Mouse (Mus musculus): ENCODE data around the gene Asic3. TPM values are rescaled to one million over a fixed set of nuclear protein-coding genes. Genes with fewer than 3 reads are reported as not detected.

Asic3 gene
- polyA plus RNA-seq (2015; fragmentation: Illumina TruSeq; extraction: RNeasy Lipid Tissue Mini Kit (QIAGEN cat#74804); ENCODE audit: insufficient read depth, low replicate concordance) = not detected

GRCm38 (mm10) chr5:24413042-24413693, at the start of gene Asic3:
TSS of gene Asic3 (plus strand) at chr5:24413392.

GRCm38 (mm10) chr5:24364508-24364907, 48.7 kb upstream of the Asic3 start, which contains the start of gene Nos3:
TSS of gene Nos3 (plus strand) at chr5:24364810.

GRCm38 (mm10) chr5:24391864-24392263, 21.3 kb upstream of the Asic3 start, which contains the start of gene Atg9b:
TSS of gene Atg9b (minus strand) at chr5:24392143.

GRCm38 (mm10) chr5:24393392-24393997, 19.7 kb upstream of the Asic3 start, which contains the start of gene Abcb8:
TSS of gene Abcb8 (plus strand) at chr5:24393663.

GRCm38 (mm10) chr5:24423129-24424003, 10.2 kb downstream of the Asic3 start, which contains the start of the genes Cdk5 and Slc4a2:
TSS of gene Cdk5 (minus strand) at chr5:24423530.
TSS of gene Slc4a2 (plus strand) at chr5:24423837.

GRCm38 (mm10) chr5:24444746-24445427, 31.7 kb downstream of the Asic3 start, which contains the start of gene Fastk:
TSS of gene Fastk (minus strand) at chr5:24445287.

GRCm38 (mm10) chr5:24447624-24448298, 34.6 kb downstream of the Asic3 start, which contains the start of gene Tmub1:
TSS of gene Tmub1 (minus strand) at chr5:24447854.

GRCm38 (mm10) chr5:24452030-24452690, 39.0 kb downstream of the Asic3 start, which contains the start of gene Agap3:
TSS of gene Agap3 (plus strand) at chr5:24452177.

Other genes starting within 250 kb of the Asic3 start
- 7.1 TPM for gene Nupl2, start 248.4 kb upstream of the Asic3 start, polyA plus RNA-seq (2015; fragmentation: Illumina TruSeq; extraction: RNeasy Lipid Tissue Mini Kit (QIAGEN cat#74804); ENCODE audit: insufficient read depth, low replicate concordance)
- 0.37 TPM for gene Kcnh2, start 61.8 kb upstream of the Asic3 start, polyA plus RNA-seq (2015; fragmentation: Illumina TruSeq; extraction: RNeasy Lipid Tissue Mini Kit (QIAGEN cat#74804); ENCODE audit: insufficient read depth, low replicate concordance)
- gene Nos3, start 48.6 kb upstream of the Asic3 start, polyA plus RNA-seq (2015; fragmentation: Illumina TruSeq; extraction: RNeasy Lipid Tissue Mini Kit (QIAGEN cat#74804); ENCODE audit: insufficient read depth, low replicate concordance) = 1.1 TPM
- 0.62 TPM for gene Atg9b, start 21.2 kb upstream of the Asic3 start, polyA plus RNA-seq (2015; fragmentation: Illumina TruSeq; extraction: RNeasy Lipid Tissue Mini Kit (QIAGEN cat#74804); ENCODE audit: insufficient read depth, low replicate concordance)
- 6.2 TPM for gene Abcb8, start 19.7 kb upstream of the Asic3 start, polyA plus RNA-seq (2015; fragmentation: Illumina TruSeq; extraction: RNeasy Lipid Tissue Mini Kit (QIAGEN cat#74804); ENCODE audit: insufficient read depth, low replicate concordance)
- 25.2 TPM for gene Cdk5, start 10.1 kb downstream of the Asic3 start, polyA plus RNA-seq (2015; fragmentation: Illumina TruSeq; extraction: RNeasy Lipid Tissue Mini Kit (QIAGEN cat#74804); ENCODE audit: insufficient read depth, low replicate concordance)
- 19.8 TPM for gene Slc4a2, start 10.4 kb downstream of the Asic3 start, polyA plus RNA-seq (2015; fragmentation: Illumina TruSeq; extraction: RNeasy Lipid Tissue Mini Kit (QIAGEN cat#74804); ENCODE audit: insufficient read depth, low replicate concordance)
- gene Fastk, start 31.9 kb downstream of the Asic3 start, polyA plus RNA-seq (2015; fragmentation: Illumina TruSeq; extraction: RNeasy Lipid Tissue Mini Kit (QIAGEN cat#74804); ENCODE audit: insufficient read depth, low replicate concordance) = 28.1 TPM
- gene Tmub1, start 34.5 kb downstream of the Asic3 start, polyA plus RNA-seq (2015; fragmentation: Illumina TruSeq; extraction: RNeasy Lipid Tissue Mini Kit (QIAGEN cat#74804); ENCODE audit: insufficient read depth, low replicate concordance) = 4.7 TPM
- gene Agap3, start 38.8 kb downstream of the Asic3 start, polyA plus RNA-seq (2015; fragmentation: Illumina TruSeq; extraction: RNeasy Lipid Tissue Mini Kit (QIAGEN cat#74804); ENCODE audit: insufficient read depth, low replicate concordance) = 12.0 TPM
- not detected for gene Gbx1, start 113.8 kb downstream of the Asic3 start, polyA plus RNA-seq (2015; fragmentation: Illumina TruSeq; extraction: RNeasy Lipid Tissue Mini Kit (QIAGEN cat#74804); ENCODE audit: insufficient read depth, low replicate concordance)
- gene Asb10, start 127.6 kb downstream of the Asic3 start, polyA plus RNA-seq (2015; fragmentation: Illumina TruSeq; extraction: RNeasy Lipid Tissue Mini Kit (QIAGEN cat#74804); ENCODE audit: insufficient read depth, low replicate concordance) = not detected
- not detected for gene 4931409K22Rik, start 143.4 kb downstream of the Asic3 start, polyA plus RNA-seq (2015; fragmentation: Illumina TruSeq; extraction: RNeasy Lipid Tissue Mini Kit (QIAGEN cat#74804); ENCODE audit: insufficient read depth, low replicate concordance)
- gene Abcf2, start 164.1 kb downstream of the Asic3 start, polyA plus RNA-seq (2015; fragmentation: Illumina TruSeq; extraction: RNeasy Lipid Tissue Mini Kit (QIAGEN cat#74804); ENCODE audit: insufficient read depth, low replicate concordance) = 36.5 TPM
- gene Chpf2, start 173.3 kb downstream of the Asic3 start, polyA plus RNA-seq (2015; fragmentation: Illumina TruSeq; extraction: RNeasy Lipid Tissue Mini Kit (QIAGEN cat#74804); ENCODE audit: insufficient read depth, low replicate concordance) = 9.1 TPM
- gene Smarcd3, start 211.0 kb downstream of the Asic3 start, polyA plus RNA-seq (2015; fragmentation: Illumina TruSeq; extraction: RNeasy Lipid Tissue Mini Kit (QIAGEN cat#74804); ENCODE audit: insufficient read depth, low replicate concordance) = 2.1 TPM

Data from spleen, adult 10 weeks (tissue).